Mouse (Mus musculus) hindbrain, embryonic 11.5 days (tissue): ENCODE measurements around the gene Islr2. TPM values are rescaled to one million over a fixed set of nuclear protein-coding genes. Genes with fewer than 3 reads are reported as not detected.
A peak's percentile ranks its signal among the peaks of the same experiment; 100 is the strongest.

Experiments
- ATAC-seq: fragments of 200-750 bp; cut with Nextera tagmentation; 2 replicates; pipeline ENCODE4 v1.8.0; 2017; ENCODE audit warnings: mild to moderate bottlenecking, moderate TSS enrichment, moderate library complexity; ENCODE audit not compliant: low FRiP score
- DNase-seq: peaks from one replicate; pipeline ENCODE4 v3.0.0-alpha.2; 2015; ENCODE audit warnings: low spot score
- H3K27ac ChIP-seq: fragments of 300-500 bp; sonication (generic); 2 replicates; pipeline ENCODE4 v1.5.1; 2014; ENCODE audit warnings: mild to moderate bottlenecking, low read depth, low read length
- H3K27me3 ChIP-seq: fragments of 300-500 bp; sonication (generic); 2 replicates; pipeline ENCODE4 v1.6.1; 2014; ENCODE audit warnings: mild to moderate bottlenecking, low read length, moderate library complexity, mixed read lengths; ENCODE audit not compliant: control insufficient read depth, insufficient read depth
- H3K36me3 ChIP-seq: fragments of 300-500 bp; sonication (generic); 2 replicates; pipeline ENCODE4 v1.6.1; 2014; ENCODE audit warnings: mild to moderate bottlenecking, low read length, moderate library complexity, mixed read lengths; ENCODE audit not compliant: control insufficient read depth, insufficient read depth
- H3K4me1 ChIP-seq: fragments of 300-500 bp; sonication (generic); replicated peaks from 2 replicates; pipeline ENCODE4 v1.6.1; 2014; ENCODE audit warnings: low read length, mixed read lengths; ENCODE audit not compliant: control insufficient read depth, insufficient read depth
- H3K4me2 ChIP-seq: fragments of 300-500 bp; sonication (generic); replicated peaks from 2 replicates; pipeline ENCODE4 v1.6.1; 2014; ENCODE audit warnings: mild to moderate bottlenecking, low read depth, low read length
- H3K4me3 ChIP-seq: fragments of 300-500 bp; sonication (generic); 2 replicates; pipeline ENCODE4 v1.5.1; 2014; ENCODE audit warnings: low read depth, low read length
- H3K9ac ChIP-seq: fragments of 300-500 bp; sonication (generic); 2 replicates; pipeline ENCODE4 v1.6.1; 2014; ENCODE audit warnings: low read depth, low read length
- H3K9me3 ChIP-seq: fragments of 300-500 bp; sonication (generic); 2 replicates; pipeline ENCODE4 v1.6.1; 2016; ENCODE audit warnings: low read length; ENCODE audit not compliant: control insufficient read depth
- WGBS: fragments of 180-500 bp; shearing (Covaris S2); extraction: QIAGEN DNeasy Blood & Tissue Kit; methylation state at CpG from one replicate; pipeline ENCODE4 v1.1.7; 2014; 5-methylcytosine and 5-hydroxymethylcytosine counted together
- polyA plus RNA-seq: library from polyadenylated mRNA; unstranded; fragments of >200 nt; fragmentation: Nextera tagmentation; extraction: Ambion mirVana; gene quantifications from 2 replicates; pipeline ENCODE4 v1.2.1, GENCODE M21; 2014

The Islr2 gene
- polyA plus RNA-seq, 1 experiment from 2014 or later, result 5.5 TPM

DNA sequence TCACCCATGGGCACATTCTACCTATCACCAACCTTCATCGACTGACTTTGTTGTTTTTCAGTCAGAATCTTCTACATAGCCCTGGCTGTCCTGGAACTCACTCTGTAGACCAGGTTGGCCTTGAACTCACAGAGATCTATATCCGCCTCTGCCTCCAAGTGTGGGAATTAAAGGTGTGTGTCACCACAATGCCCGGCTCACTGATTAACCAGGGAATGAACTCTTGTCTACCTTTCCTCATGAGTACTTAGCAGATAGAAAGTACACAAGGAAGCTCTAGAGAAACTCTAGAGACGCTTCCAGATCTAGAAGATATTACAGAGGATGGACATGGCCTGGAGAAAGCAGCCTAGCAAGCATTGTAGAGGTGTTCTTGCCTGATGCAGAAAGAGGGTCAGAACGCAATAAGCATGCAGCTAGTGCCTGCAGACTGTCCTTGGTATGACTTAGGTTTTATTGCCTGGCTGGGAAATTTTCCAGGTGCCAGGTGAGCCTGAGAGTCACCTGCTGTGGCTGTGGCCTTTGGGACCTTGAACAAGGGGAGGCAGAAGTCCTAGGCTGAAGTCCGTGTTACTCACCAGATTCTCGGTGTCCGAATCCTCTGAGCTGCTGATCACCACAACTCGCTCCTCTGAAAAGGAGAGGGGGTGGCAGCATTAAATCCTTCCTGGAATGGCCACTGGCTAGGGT, 24.8 kb upstream of the Islr2 start:
- DNase-seq (no peak), ATAC-seq (no peak)
- H3K4me3 ChIP-seq, result no peak overlapping the region
- H3K27ac ChIP-seq, result no peak overlapping the region
- H3K4me2 ChIP-seq, result no peak overlapping the region
- H3K9me3 ChIP-seq, result no peaks in the 10 kb centered on the region
- WGBS, result 88% methylated on average over 9 of the region's 9 CpGs
- H3K9ac ChIP-seq, result no peak overlapping the region
- no peaks in the 10 kb centered on the region for H3K27me3 ChIP-seq
- no peaks in the 10 kb centered on the region for H3K4me1 ChIP-seq
- no peaks in the 10 kb centered on the region for H3K36me3 ChIP-seq

DNA sequence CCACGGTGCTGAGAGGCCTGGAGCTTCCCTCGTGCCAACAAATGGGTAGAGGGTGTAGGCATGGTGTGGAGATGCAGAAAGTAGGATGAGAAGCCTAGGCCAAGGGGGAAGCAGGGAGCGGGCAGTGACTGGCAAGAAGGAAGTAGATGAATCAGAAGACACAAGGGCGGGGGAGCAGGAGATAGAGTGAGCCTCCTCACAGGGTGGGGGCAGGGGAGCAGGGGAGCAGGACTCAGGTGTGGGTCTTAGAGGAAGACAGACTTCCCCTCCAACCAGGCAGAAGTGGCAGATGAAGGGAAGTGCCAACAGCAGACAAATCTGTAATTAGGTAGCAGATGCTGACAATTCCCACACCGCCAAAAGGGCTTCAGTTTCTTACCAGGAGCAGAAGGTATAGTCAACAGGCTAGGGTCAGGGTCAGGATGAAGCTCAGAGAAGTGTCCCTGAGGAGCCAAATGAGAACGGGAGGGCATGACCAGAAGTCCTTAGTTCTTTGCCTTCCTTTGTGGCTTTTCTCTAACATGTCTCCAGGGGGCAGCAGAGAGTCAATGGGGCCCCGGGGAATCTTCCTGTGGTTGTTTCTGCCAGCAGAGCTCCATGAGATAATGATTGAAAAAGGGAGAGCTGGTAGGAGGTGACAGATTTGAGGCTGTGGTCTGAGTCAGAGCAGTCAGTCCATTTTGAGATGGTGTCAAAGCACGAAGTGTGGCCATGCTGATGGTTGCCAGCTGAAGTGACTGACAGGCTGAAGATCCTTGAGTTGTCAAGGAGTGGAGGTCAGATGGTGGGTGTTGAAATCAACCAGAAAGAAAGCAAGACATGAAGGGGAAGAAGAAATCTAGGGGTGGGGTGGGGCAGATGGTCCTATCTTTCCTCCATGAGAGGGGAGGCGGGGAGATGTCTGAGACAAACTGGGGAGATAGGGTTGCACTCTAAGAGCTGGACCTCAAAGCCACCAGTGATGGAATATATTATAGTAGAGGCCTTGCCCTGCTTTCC, 22.1 kb upstream of the Islr2 start:
- H3K4me1 ChIP-seq, result no peaks in the 10 kb centered on the region
- DNase-seq (peak; percentile 62), ATAC-seq (no peak)
- no peak overlapping the region for H3K27ac ChIP-seq
- no peak overlapping the region for H3K9ac ChIP-seq
- no peaks in the 10 kb centered on the region for H3K36me3 ChIP-seq
- no peaks in the 10 kb centered on the region for H3K27me3 ChIP-seq
- no peak overlapping the region for H3K4me3 ChIP-seq
- WGBS, result 66% methylated on average over 9 of the region's 9 CpGs
- H3K9me3 ChIP-seq, result no peaks in the 10 kb centered on the region
- no peak overlapping the region for H3K4me2 ChIP-seq

DNA sequence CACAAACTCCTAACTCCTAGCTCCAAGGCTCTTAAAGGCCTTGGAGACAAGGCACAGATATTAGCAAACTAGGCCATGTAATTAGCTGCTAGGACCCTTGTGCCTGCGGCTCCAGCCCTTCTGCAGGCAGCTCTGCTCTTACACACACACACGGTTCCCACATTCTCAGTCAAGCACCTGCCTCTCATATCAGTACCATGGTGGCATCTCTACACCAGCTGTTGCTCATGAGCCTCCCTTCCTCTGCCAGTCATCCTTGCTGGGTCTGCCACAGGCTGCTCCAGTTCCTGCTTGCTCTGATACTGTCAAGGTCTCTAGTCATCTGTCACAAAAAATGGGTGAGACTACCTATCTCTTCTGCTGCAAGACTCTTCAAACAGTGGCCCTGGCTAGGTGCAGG, 20.2 kb upstream of the Islr2 start:
- Histone ChIP-seq H3K9me3 (no peaks in the 10 kb centered on the region), H3K9ac (no peak overlapping the region), H3K4me3 (no peak overlapping the region), H3K27ac (no peak overlapping the region), H3K4me2 (no peak overlapping the region), H3K27me3 (no peaks in the 10 kb centered on the region), H3K36me3 (no peaks in the 10 kb centered on the region), H3K4me1 (no peaks in the 10 kb centered on the region)
- DNase-seq (no peak), ATAC-seq (no peak)
- 90% methylated on average over 2 of the region's 2 CpGs for WGBS

DNA sequence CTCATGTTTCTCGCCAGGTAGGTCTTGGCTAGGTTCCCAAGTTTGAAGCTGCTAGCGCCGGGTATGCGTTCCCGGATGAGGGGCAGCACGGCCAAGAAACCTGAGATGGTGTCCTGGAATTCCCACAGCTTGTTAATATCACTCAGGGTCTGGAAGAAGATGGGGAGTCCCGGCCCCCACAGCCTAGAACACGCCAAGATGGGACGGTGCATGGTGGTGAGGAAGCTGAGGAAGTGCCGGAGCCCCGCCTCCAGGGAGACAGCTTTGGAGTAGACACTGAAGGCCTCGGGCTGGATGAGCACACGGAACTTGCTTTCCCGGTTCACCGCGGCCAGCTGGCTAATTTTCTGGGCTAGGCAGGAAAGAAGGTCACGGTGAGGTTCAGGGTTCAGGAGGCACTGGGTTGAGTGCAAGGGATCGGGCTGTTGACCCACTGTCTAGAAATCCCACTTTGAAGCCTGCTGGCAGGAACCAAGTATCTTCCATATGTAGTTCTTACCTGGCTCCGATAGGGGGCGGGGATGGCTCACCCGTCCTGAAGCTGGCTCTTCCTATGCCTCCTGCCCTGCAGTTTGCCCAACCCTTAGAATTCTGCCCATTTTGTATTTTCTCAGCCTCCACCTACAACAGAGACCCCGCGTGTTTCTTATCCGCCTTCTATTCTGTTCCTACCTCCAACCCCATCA, 16.2 kb upstream of the Islr2 start:
- ATAC-seq (no peak), DNase-seq (peak; percentile 69)
- 71% methylated on average over 24 of the region's 24 CpGs for WGBS
- no peak overlapping the region for H3K4me3 ChIP-seq
- H3K9me3 ChIP-seq, result no peaks in the 10 kb centered on the region
- H3K36me3 ChIP-seq, result no peaks in the 10 kb centered on the region
- H3K4me1 ChIP-seq, result no peaks in the 10 kb centered on the region
- H3K9ac ChIP-seq, result no peak overlapping the region
- H3K27ac ChIP-seq, result no peak overlapping the region
- H3K27me3 ChIP-seq, result no peaks in the 10 kb centered on the region
- H3K4me2 ChIP-seq, result no peak overlapping the region

DNA sequence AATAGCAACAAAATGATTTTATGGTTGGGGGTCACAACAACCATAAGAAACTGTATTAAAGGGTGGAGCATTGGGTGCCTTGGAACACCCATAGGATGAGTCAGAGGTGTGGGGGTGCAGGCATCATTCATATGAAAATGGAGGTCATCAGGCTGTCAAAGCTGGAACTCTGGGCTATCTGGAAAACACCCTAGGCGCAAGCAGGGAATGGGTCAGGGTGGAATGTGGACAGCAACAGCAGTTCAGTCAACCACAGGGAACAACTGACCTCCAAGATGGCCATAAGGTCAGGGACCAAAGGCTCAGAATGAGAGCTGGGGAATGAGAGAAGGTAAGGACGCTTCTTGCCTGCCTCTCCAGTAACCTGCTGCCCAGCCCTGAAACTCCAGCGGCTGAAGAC, 14.4 kb upstream of the Islr2 start:
- no peaks in the 10 kb centered on the region for H3K9me3 ChIP-seq
- H3K9ac ChIP-seq, result no peak overlapping the region
- 87% methylated on average over 3 of the region's 3 CpGs for WGBS
- no peak overlapping the region for H3K27ac ChIP-seq
- 0 out of 2 replicates have a peak, but pooled peaks cover 2% of the 10 kb centered on the region for H3K4me1 ChIP-seq
- no peaks in the 10 kb centered on the region for H3K27me3 ChIP-seq
- H3K4me2 ChIP-seq, result no peak overlapping the region
- ATAC-seq (no peak), DNase-seq (no peak)
- no peaks in the 10 kb centered on the region for H3K36me3 ChIP-seq
- H3K4me3 ChIP-seq, result no peak overlapping the region

DNA sequence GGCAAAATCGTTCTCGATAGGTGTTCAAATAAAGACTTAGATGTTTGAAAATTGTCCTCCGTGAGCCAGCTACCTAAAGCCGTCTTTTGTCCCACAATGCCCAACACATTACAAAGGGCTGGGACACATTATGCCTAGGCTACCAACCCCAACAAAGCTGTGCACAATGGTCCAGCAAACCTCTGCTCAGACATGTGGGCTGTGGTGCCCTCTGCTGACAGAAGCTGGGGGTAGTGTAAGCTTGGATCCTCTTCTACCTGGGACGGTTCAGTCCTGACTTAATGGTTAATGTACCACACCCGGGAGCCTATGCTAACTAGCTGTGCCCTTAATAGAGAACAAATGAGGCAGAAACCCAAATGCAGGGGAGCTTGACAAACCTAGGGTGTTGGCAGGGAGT, 12.3 kb upstream of the Islr2 start:
- Histone ChIP-seq H3K36me3 (no peaks in the 10 kb centered on the region), H3K27ac (no peak overlapping the region), H3K9ac (no peak overlapping the region), H3K27me3 (no peaks in the 10 kb centered on the region), H3K9me3 (no peaks in the 10 kb centered on the region), H3K4me1 (0 out of 2 replicates have a peak, but pooled peaks cover 2% of the 10 kb centered on the region), H3K4me2 (no peak overlapping the region), H3K4me3 (no peak overlapping the region)
- WGBS, result 47% methylated on average over 6 of the region's 6 CpGs
- ATAC-seq, result no peak
- peak; percentile 69 for DNase-seq

DNA sequence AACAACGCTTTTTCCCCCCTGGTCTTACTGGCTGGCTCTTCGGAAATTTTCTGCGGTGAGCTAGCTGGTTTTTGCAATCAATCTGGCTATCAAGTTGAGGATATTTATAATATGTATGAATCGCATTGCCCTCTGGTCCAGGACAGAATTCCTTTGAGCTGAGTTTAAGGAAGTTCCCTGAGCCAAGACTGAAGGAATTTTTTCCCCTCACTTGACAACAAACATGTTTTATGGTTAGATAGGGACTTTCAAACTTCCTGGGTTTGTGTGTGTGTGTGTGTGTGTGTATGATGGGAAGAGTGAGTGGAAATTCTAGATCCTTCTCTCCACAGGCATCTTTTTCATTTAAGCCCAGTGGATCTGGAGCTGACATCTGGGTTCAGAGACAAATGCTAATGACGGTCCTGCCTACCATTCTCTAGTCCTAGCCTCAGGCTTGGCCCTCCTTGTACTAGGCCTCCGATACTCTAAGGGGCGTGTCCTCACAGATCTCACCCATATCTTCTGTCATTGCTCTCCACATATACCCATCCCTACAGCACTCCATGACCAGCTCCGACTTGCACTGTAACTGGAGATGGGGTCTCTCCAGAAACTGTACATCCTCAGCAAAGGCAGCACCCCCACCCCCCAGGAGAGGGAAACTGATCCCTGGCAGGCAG, 10.5 kb upstream of the Islr2 start:
- WGBS, result 70% methylated on average over 8 of the region's 8 CpGs
- H3K27ac ChIP-seq, result no peak overlapping the region

DNA sequence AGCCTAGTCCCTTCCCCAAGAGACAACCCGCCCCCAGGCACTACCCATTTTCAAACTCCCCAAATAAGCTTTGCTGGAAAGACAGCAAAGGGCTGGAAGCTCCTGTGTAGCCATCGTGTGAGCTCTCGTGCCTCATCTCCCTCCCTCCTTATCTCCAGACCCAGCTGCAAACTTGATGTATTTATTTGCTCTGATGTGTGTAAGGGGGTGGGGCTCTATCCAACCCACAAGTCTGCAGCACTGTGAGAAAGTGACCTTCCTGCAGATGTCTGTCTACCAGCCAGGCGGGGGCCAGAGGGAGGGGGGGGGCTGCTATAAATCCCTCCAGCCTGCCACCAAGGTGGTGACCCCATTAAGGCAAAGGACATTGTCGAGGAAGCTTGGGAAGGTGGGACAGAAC, 9.7 kb upstream of the Islr2 start:
- H3K36me3 ChIP-seq, result no peaks in the 10 kb centered on the region
- DNase-seq (no peak), ATAC-seq (no peak)
- H3K27ac ChIP-seq, result no peak overlapping the region
- H3K9ac ChIP-seq, result no peak overlapping the region
- H3K9me3 ChIP-seq, result no peaks in the 10 kb centered on the region
- no peaks in the 10 kb centered on the region for H3K27me3 ChIP-seq
- H3K4me3 ChIP-seq, result no peak overlapping the region
- no peak overlapping the region for H3K4me2 ChIP-seq
- H3K4me1 ChIP-seq, result 0 out of 2 replicates have a peak, but pooled peaks cover 2% of the 10 kb centered on the region
- 35% methylated on average over 5 of the region's 5 CpGs for WGBS

More for the DNA sequence above, 10.5 kb upstream of the Islr2 start:
- no peak overlapping the region for H3K9ac ChIP-seq
- ATAC-seq (no peak), DNase-seq (no peak)
- no peak overlapping the region for H3K4me2 ChIP-seq
- no peaks in the 10 kb centered on the region for H3K36me3 ChIP-seq
- H3K27me3 ChIP-seq, result no peaks in the 10 kb centered on the region
- no peak overlapping the region for H3K4me3 ChIP-seq
- no peaks in the 10 kb centered on the region for H3K9me3 ChIP-seq
- H3K4me1 ChIP-seq, result 0 out of 2 replicates have a peak, but pooled peaks cover 2% of the 10 kb centered on the region
